Mouse (Mus musculus) CD4-positive helper T cell, adult 2 months (primary cell): ENCODE measurements around the gene Tmem106c.

Experiments used
- DNase-seq: peaks from one replicate; pipeline ENCODE4 v3.0.0-alpha.2; 2012; ENCODE audit warnings: low read depth, missing footprints, low spot score

Gene Tmem106c

DNA sequence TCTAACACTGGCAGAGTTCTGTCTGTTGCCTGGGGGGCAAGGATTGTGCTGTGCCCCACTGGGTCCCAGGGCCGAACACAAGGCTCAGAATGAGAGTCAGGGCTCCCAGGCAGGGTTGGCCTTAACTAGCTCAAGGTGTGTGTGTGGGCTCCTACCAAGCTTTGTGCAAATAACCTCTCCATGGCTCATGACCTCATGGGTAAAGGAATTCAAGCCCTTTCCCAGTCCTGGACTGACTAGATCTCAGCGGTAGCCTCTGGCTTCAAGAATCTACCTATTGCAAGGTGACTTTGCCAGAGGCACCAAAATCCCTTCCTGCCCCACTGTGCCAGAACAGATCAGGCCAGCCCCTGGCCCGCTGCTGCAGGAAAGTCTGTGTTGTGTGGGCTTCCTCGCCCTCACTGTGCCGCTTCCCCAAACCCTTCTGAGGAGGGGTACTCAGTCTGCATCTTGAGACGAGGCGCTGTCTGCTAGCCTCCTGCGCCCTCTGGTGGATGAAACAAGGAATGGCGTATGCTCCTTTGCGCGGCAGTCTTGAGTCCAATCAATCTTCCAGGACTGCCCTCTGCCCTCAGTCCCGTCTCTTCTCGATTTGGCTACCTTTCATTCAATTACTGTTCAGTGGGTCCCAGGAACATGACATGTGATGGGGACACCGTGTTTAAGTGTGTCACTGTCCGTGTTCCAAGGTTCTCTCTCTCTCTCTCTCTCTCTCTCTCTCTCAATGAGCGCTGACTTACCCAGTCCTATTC, 11.7 kb upstream of the Tmem106c start:
- peak; percentile 62 for DNase-seq

DNA sequence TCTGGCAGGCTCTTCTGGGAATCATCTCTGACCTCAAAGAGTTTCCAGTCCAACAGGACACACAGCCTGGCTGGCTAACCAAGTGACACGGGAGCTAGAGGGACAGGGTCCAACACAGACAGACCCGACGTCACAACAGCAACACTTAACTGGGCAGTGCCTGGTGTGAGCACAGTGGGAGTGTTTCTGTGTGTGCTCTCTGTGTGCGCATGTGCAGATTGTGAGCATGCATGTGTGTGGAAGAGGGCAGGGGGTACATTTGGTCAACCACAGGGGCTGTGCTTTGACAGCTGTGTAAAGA, 11.2 kb upstream of the Tmem106c start:
- no peak for DNase-seq

DNA sequence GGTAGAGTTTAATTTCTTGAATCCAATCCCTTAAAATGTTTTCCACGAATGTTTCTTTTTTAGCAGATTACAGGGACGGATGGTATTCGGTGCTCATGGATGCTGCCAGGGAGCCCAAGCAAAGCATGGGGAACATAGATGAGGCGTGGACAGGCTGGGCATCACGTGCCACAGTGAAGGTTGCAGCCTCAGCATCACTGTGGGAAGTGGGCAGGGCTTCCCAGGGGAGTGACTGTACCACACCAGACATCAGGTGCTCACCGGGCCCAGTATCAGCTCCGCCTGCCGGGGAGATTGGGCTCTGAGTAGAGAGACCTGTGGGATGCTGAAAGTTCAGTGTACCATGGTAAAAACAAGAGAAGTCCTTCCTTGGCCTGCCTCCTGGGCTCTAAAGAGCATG, 9.3 kb upstream of the Tmem106c start:
- no peak for DNase-seq

DNA sequence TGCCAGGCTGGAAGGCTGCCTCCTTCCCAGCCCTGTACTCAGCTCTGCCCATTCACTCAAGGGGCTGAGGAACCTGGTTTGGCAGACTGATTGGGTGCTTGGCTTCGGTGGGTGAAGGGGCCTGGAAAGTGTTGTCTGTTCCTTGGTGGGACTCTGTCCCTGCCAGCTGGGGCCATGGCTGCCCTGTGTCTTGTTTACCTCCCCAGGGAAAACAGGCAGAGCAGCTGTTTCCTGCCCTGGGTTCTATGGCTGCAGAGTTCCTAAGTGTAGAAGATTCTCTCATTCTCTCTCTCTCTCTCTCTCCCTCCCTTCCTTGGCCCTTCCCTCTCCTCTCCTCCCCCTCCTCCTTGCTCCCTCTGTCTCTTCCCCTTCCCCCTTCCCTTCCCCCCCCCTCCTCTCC, 8.7 kb upstream of the Tmem106c start:
- no peak for DNase-seq

DNA sequence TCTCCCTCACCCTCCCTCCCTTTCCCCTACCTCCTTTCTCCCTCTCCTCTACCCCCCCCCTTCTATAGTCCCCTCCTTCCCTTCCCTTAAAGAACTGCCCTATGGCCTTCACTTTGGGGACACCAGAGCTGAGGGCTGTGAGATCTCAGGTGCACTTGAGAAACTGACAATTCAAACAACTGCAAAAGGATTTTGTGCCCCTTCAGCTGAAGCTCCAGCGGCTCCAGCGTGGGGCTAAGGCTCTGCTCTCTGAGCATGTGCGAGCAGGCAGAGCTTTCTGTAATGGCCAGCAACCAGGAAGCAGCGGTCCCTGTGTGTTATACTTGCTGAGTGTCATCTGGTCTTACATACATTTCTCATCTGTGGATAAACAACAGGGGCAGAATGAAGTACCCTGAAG, 8.3 kb upstream of the Tmem106c start:
- DNase-seq: no peak

DNA sequence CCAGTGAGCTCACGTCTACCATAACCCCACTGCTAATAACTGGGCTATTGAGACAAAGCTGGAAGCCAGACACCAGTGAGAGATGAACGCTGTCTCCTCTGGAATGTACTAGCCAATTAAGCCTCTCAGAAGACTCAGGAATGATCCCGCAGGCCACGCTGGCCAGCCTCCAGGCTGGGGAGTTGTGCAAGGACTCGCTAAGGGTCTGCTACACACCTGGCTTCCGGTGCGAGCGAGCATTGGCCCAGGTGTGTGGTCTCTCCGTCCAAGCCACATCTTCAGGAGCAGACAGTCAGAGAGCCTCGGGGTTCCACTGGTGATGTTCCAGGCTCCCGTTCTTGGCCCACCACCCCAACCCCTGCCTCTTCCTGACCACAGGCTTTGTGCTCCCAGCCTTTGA, 7.6 kb upstream of the Tmem106c start:
- no peak for DNase-seq

DNA sequence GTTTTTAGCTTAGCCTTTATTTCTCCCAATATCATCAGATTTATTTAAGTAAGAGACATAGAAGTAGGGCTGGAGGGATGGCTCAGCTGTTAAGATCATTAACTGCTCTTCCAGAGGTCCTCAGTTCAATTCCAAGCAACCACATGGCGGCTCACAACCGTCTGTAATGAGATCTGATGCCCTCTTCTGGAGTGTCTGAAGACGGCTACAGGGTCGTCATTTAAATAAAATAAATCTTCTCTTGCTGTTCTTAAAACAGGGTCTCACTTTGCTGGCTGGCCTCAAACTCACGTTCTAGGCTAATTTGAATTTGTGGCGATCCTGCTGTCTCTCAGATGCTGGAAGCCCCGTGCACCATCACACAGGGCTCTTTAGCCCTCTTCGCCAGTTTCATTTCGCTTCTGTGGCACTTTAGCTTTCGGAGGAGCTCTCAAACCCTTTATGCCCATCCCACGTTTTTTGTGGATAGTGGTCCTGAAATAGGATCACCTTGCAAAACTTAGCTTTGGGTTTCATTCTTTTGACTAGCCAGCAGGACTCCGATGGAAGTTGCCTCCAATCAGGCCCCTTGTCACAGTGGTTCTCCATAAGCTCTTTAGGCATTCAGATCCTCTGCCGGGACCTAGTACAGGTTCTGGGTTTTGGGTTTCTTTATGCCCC, 541 bp upstream of the Tmem106c start:
- peak; percentile 57 for DNase-seq

DNA sequence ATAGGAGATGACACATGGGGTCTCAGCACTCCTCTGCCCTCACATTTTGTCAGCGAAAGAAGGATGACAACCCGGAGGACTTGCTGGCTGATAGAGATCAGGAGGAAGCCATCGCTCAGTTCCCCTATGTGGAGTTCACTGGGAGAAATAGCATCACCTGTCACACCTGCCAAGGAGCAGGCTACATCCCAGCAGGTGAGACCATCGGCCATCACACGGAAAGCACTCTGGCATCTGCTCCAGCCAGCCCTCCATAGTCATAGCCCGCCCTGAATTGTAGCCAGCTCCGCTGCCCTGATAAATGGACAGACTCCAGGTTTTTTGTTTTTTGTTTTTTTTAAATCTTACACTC, 812 bp downstream of the Tmem106c start:
- DNase-seq: no peak

DNA sequence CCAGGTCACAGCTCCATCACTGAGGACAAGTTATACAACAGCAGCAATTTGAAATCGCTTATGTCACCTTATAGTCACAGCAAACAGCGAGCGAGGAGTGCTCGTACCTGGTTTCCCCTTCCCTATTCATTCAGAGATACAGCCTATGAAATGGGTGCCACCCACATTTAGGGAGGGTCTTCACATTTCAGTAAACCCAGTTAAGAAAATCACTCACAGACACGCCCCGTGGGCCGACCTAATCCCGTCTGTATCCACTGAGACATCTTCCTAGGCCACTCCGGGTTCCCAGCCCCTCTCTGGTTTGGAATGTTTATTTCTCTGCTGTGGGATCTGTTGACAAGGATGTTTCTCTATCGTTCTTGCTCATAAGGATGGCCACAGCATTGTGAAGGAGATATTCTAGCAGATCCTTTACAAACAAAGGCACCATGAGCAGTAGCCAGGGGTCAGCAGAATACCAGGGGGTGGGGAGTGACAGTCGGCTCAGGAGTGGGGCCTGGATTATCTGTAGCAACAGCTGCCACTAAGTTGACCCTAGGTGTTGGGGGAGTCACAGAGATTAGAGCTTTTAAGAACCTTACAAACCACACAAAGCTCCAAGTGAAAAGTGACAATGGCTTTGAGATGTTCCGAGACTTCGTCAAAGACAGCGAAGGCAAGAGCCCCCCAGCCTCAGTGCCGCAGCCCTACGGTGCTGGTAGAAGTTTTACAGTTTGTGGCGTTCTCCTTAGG, 1.5 kb downstream of the Tmem106c start:
- no peak for DNase-seq

DNA sequence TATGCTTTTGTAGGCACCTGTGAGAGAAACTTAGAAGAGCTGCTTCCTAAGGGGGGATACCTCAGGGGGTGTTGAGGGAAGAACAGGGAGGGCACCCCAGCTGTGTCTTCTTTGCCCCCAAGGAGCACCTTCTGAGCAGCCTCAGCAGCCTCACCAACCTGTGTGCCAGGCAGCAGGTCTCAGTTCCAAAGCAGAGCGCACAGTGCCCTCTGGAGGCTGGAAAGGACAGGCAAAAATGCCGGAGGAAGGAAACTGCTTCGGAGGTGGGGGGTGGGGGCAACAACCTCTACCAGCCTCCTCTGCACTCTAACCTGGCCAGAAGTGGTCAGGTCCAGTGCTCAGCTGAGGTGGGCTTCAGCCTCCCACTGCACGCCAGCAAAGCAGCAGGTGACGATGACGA, 6.3 kb downstream of the Tmem106c start:
- DNase-seq: peak; percentile 36

DNA sequence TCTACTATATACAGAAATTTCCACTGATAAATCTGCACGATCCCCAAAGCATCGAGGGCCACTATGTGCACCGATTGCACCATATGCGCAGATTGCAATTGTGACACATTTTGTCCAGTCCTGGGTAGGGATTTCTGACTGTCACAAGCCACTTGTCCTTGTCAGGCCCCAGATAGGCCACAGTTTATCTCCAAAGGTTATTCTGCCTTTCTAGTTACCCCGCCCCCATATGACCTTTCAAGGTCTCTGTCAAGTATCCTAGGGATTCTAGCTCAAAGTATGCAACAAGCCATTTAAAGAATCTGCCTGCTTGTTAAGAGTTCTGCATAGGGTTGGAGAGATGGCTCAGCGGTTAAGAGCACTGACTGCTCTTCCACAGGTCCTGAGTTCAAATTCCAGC, 8.6 kb downstream of the Tmem106c start:
- DNase-seq: no peak

DNA sequence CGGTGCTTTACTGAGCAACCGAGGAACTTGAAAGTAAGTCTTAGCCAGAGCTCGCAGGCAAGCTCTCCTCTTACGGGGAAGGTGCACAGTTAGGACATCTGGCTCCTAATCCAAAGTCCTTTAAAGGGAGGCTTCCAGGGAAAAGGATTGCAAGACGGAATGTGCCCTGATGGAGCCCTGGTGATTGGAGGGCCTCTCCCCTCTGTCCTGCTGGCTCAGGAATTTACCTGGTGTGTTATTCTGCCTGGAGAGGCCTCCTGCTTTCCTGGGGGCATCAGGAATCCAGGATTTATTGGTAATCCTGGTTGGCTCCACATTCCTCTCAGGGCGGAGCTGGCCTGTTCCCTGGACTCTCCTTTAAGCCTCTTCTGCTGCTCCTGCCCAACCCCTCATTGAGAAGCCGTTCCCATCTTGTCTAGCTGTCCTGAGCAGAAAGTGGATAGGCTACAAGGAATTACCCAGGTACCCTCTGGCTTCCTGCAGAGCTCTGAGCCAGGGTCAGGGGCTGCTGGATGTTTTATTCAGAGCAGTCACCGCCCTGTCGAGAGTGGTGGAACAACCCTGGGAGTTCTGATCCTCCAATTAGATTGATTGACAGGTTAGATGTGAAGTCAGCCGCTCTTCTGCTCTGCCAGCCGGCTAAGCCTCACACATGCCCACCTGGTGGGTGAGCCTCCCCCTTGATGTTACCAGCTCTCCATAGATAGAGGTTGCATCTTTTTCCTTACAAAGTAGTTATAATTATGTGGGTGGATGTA, 9.4 kb downstream of the Tmem106c start:
- DNase-seq: no peak

DNA sequence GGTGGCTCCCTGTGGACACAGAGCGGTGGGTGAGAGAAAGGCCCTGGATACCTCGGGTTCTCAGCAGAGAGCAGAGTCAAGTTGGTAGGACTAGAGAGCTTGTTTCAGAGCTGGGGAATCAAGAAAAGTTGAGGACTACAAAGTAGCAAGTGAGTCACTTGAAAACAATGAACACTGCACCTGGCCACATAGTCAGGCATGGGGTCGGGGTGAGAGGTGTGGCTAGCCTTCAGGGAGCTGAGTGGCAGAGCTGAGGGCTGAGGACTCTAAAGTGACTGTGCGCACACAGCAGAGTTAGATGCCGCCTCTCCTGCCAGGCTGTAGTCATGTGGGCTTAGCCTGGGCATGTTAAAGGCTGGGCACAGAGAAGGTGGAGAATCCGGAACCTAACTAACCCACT, 17.6 kb downstream of the Tmem106c start:
- DNase-seq: no peak

DNA sequence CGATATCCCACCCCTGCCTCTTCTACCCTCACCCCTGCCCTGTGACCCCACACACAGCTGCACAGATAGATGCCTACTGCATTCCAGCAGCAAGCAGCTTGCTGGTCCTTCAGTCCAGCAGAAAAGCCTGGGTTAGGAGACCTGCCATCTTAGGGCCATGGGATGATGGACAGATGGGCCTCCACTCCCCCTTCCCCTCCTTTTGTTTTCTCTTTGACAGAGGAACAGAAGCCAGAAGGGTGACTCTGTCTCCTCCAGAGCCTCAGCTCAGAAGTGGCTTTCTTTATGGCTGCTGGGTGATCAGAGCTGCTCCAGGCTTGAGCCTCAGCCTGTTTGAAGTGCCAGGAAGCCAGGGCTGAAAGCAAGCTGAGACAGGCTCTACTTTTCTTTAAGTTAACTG, 25.5 kb downstream of the Tmem106c start:
- no peak for DNase-seq

DNA sequence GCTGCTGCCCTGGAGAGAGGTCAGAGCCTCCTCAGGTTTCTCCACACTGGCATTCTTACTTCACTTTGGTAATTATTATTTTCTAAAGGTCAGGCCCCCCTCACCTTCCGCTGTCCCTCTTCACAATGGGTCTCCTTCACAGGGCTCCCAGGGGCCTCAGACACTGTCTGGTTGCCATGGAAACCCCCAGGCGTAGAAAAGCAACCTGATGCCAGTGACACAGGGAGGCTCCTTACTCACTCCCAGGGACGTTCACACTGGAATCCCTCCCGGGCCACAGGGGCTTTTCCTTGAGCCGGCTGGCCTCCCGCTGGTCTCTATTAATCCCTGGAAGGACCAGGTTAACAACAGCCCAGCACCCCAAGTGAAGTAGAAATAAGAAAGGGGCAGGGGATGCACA, 26.1 kb downstream of the Tmem106c start:
- DNase-seq: no peak

DNA sequence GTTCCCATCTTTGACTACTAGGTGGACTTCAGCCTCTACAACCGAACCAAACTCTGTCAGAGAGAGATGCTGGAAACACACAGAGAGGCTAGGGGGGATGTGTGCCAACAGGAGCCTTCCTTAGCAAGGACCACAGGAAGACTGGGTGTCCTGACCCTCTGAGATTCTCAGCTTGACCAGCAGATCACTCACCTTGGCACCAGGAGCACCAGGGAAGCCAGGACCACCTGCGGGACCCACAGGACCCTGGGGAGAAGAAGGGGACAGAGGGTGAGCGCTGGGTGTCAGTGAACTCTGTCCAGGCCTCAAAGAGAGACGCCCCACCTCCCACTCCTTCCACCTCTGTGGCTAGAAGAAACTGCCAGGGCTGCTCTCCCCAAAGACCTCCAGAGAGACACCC, 26.7 kb downstream of the Tmem106c start:
- DNase-seq: no peak

DNA sequence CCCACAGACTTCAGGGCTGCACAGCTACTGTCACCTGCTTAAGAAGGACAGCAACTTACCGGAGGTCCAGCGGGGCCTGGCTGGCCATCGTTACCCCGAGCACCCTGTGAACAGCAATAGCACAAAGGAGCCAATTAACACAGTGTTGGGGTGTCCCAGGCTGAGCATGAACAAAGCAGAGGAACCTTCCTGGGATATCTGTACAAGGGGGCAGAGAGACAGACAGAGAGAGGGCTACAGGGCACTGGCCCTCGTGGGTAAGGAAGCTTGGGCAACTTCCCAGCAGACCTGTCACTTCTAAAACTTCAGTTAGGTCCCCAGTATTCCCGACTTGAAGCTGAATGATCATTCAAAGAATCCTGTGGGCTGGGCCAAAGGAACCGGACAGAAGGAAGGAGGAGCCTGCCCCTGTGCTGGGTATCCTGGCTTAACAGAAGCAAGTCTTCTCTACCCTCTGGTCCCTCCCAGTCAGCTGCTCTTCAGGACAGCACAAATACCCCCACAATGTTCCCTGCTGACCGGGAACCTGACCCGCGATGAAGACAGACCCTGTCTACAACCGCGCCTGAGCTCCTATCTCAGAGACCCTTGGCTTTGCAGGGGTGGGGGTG, 27.4 kb downstream of the Tmem106c start:
- no peak for DNase-seq

DNA sequence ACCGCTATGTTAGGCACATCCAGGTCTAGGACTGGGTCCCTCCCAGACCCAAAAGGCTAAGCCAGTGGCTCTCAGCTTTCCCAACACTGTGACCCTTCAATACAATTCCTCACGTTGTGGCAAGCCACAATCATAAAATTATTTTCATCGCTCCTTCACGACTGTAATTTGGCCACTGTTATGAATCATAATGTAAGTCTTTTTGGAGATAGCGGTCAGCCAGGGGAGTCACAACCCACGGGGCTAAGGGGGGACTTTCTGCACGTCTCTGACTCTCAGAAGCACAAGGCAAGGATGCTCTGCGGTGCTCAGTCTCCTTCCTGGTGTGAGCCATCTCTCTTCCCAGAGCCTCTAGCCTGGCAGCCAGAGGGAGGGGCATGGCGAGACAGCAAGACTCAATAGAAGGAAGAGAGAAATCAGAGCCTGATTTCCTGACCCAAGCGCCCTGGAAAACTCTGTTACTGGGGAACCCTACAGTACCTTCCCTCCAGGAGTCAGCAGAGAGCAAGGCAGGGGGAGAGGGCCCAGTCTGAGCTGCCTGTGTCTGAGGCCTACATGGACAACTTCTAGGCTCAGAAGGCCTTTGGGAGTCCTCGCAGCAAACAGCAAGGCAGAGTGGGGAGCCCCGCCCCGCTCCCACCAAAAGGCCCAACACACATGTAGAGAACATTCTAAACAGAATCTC, 28.2 kb downstream of the Tmem106c start:
- DNase-seq: no peak

DNA sequence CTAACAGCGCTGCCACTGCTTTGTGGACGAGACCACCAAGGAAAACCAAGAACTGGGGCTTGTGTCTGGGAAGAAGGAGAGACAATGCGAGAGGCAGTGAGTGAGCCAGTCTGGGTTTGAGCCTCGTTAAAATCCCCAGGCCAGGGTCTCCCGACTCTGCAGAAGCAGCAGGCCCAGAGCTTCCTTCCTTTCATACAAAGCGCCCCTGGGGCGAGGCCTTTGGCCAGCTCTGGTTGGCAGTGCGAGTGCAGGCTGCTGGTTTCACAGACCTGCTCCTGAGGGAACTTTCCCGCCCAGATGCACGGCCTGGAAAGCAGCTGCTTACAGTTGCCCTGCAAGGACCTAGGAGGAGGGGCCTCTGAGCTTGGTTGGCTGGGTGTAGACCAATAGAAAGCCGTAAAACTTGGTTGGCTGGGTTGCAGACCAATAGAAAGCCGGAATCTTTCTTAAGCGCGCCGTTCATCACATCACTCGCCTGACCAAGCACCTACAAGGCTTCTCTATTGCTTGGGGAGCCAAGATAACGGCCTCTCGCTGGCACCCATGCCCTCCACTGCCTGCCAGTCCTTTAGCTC, 28.8 kb downstream of the Tmem106c start:
- DNase-seq: peak; percentile 73

DNA sequence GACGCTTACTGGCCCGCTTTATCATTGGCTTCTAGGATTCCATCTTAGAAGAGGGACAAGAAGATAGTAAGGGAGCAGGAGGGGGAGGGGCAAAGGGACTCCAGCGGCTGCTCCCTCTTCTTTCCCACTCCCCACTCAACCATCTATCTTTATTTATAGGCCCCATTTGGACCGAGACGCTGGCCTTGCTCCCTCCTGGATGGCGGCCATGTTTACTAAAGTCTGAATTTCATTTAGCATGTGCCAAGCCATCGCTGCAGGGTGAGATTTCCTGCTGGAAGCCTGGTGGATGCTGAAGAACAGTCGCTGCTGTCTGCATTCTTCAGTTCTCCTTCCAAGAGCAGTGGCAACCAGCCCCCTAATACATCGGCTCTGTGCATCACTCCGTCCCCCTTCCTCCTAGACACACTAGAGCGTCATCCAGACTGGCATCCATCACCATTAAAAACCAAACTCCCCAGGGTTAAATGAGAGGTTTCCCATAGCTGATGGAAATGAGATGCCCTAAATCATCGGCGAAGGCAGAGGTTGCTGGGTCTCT, 32.8 kb downstream of the Tmem106c start:
- DNase-seq: no peak

DNA sequence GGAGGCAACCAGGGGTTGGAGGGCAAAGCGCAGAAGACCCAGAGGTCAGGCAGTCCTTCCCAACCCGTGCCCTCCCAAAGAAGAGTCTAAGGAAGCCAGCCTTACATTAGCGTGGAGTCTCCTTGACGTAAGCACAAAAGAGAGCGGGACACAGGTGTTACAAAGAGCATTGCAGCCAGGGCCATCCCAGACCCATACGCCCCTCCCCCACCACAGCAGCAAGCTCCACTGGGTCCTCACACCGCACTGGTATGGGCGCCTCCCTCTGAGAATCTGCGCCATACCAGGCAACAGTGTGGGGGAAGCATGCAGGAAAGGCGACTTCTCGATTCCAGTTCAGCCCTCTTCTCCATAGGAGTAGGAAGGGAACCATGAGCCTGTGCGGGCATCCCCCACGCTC, 35.5 kb downstream of the Tmem106c start:
- no peak for DNase-seq
